Mouse (Mus musculus) stomach, embryonic 14.5 days (tissue): ENCODE data around the gene Gm10491. TPM values are rescaled to one million over a fixed set of nuclear protein-coding genes. Genes with fewer than 3 reads are reported as not detected.
A peak's percentile ranks its signal among the peaks of the same experiment; 100 is the strongest.

ENCODE experiments used
- ATAC-seq: fragments of 200-750 bp; cut with Nextera tagmentation; 2 replicates; pipeline ENCODE4 v1.8.0; 2017; ENCODE audit warnings: low read depth, moderate TSS enrichment; ENCODE audit not compliant: insufficient number of reproducible peaks, insufficient read depth, low FRiP score
- H3K27ac ChIP-seq: fragments of 300-500 bp; sonication (generic); 2 replicates; pipeline ENCODE4 v1.5.1; 2014; ENCODE audit warnings: mild to moderate bottlenecking, low read length, moderate library complexity, mixed read lengths
- H3K27me3 ChIP-seq: fragments of 300-500 bp; sonication (generic); 2 replicates; pipeline ENCODE4 v1.6.1; 2014; ENCODE audit warnings: low read length, control low read depth, mixed read lengths; ENCODE audit not compliant: control insufficient read depth, insufficient read depth
- H3K36me3 ChIP-seq: fragments of 300-500 bp; sonication (generic); 2 replicates; pipeline ENCODE4 v1.6.1; 2014; ENCODE audit warnings: mild to moderate bottlenecking, control low read depth, low read length, moderate library complexity, mixed read lengths; ENCODE audit not compliant: control insufficient read depth, insufficient read depth
- H3K4me1 ChIP-seq: fragments of 300-500 bp; sonication (generic); 2 replicates; pipeline ENCODE4 v1.6.1; 2014; ENCODE audit warnings: low read length, control low read depth, mixed read lengths; ENCODE audit not compliant: control insufficient read depth, insufficient read depth
- H3K4me2 ChIP-seq: fragments of 300-500 bp; sonication (generic); replicated peaks from 2 replicates; pipeline ENCODE4 v1.6.1; 2014; ENCODE audit warnings: low read depth, low read length, control low read depth
- H3K4me3 ChIP-seq: fragments of 300-500 bp; sonication (generic); 2 replicates; pipeline ENCODE4 v1.5.1; 2014; ENCODE audit warnings: low read depth, low read length, control low read depth
- H3K9ac ChIP-seq: fragments of 300-500 bp; sonication (generic); replicated peaks from 2 replicates; pipeline ENCODE4 v1.6.1; 2014; ENCODE audit warnings: low read depth, mild to moderate bottlenecking, control low read depth, low read length, moderate library complexity, mixed read lengths
- H3K9me3 ChIP-seq: fragments of 300-500 bp; sonication (generic); 2 replicates; pipeline ENCODE4 v1.6.1; 2016; ENCODE audit warnings: low read depth, low read length, control low read depth; ENCODE audit not compliant: control insufficient read depth
- WGBS: fragments of 180-500 bp; shearing (Covaris S2); extraction: QIAGEN DNeasy Blood & Tissue Kit; methylation state at CpG from one replicate; pipeline ENCODE4 v1.1.7; 2014; 5-methylcytosine and 5-hydroxymethylcytosine counted together
- polyA plus RNA-seq: library from polyadenylated mRNA; unstranded; fragments of >200 nt; fragmentation: Nextera tagmentation; extraction: Ambion mirVana; gene quantifications from 2 replicates; pipeline ENCODE4 v1.2.1, GENCODE M21; 2014

Gene Gm10491
- polyA plus RNA-seq, 1 experiment from 2014 or later, result not detected

- no peak overlapping the region for H3K4me3 ChIP-seq
- H3K27me3 ChIP-seq, result no peaks in the 10 kb centered on the region
- ATAC-seq, result no peak
- no peaks in the 10 kb centered on the region for H3K4me1 ChIP-seq
- peaks cover 8% of the 10 kb centered on the region; the same call in 1 of the 2 replicates for H3K36me3 ChIP-seq
- no peak overlapping the region for H3K4me2 ChIP-seq
- no peaks in the 10 kb centered on the region for H3K9me3 ChIP-seq
- 90% methylated on average over 5 of the region's 5 CpGs for WGBS
- H3K27ac ChIP-seq, result no peak overlapping the region
- no peak overlapping the region for H3K9ac ChIP-seq
Observed at GRCm38 (mm10) chrX:7904441-7904840, 3.2 kb downstream of the Gm10491 start.

- H3K9ac ChIP-seq, result peak within 1 kb of the TSS; percentile 53
- H3K36me3 ChIP-seq, result no peaks in the 10 kb centered on the region; the same call in 1 of the 2 replicates
- H3K4me2 ChIP-seq, result peak within 1 kb of the TSS; percentile 45
- 13% methylated on average over 62 of the region's 62 CpGs for WGBS
- peak; percentile 99 for ATAC-seq
- no peaks in the 10 kb centered on the region for H3K9me3 ChIP-seq
- no peaks in the 10 kb centered on the region for H3K27me3 ChIP-seq
- no peaks in the 10 kb centered on the region for H3K4me1 ChIP-seq
- H3K27ac ChIP-seq, result peak within 1 kb of the TSS; percentile 71; the same call in 1 of the 2 replicates
- H3K4me3 ChIP-seq, result peak within 1 kb of the TSS; percentile 51
Observed at GRCm38 (mm10) chrX:7898880-7899874, 8.5 kb downstream of the Gm10491 start, which contains the start of the genes Pqbp1 and Timm17b. Pqbp1 (minus strand) TSS chrX:7899269. Timm17b (plus strand) TSS chrX:7899357.

- H3K9me3 ChIP-seq, result no peaks in the 10 kb centered on the region
- peak overlapping the region; percentile 33; the same call in 1 of the 2 replicates for H3K9ac ChIP-seq
- H3K27ac ChIP-seq, result no peak overlapping the region
- no peaks in the 10 kb centered on the region; the same call in 1 of the 2 replicates for H3K36me3 ChIP-seq
- H3K4me1 ChIP-seq, result no peaks in the 10 kb centered on the region
- no peak for ATAC-seq
- 32% methylated on average over 13 of the region's 13 CpGs for WGBS
- no peaks in the 10 kb centered on the region for H3K27me3 ChIP-seq
- peak overlapping the region; percentile 45 for H3K4me2 ChIP-seq
- peak overlapping the region; percentile 51 for H3K4me3 ChIP-seq
Observed at GRCm38 (mm10) chrX:7898211-7898610, 9.4 kb downstream of the Gm10491 start.

GRCm38 (mm10) chrX:7883841-7884567 lies 23.6 kb downstream of the Gm10491 start, which contains the start of gene Slc35a2:
Slc35a2 (plus strand) TSS chrX:7884028.
- Histone ChIP-seq H3K36me3 (no peaks in the 10 kb centered on the region), H3K4me2 (peak within 1 kb of the TSS; percentile 59), H3K4me3 (peak within 1 kb of the TSS; percentile 46), H3K9ac (peak within 1 kb of the TSS; percentile 25), H3K27ac (peak within 1 kb of the TSS; percentile 67), H3K4me1 (no peaks in the 10 kb centered on the region), H3K27me3 (no peaks in the 10 kb centered on the region), H3K9me3 (no peaks in the 10 kb centered on the region)
- WGBS, result 22% methylated on average over 49 of the region's 49 CpGs
- peak; percentile 92 for ATAC-seq

- Histone ChIP-seq H3K36me3 (no peaks in the 10 kb centered on the region), H3K9ac (no peak overlapping the region), H3K9me3 (no peaks in the 10 kb centered on the region), H3K4me1 (no peaks in the 10 kb centered on the region), H3K4me2 (peak overlapping the region; percentile 28; the same call in 1 of the 2 replicates), H3K27ac (no peak overlapping the region), H3K4me3 (no peak overlapping the region), H3K27me3 (no peaks in the 10 kb centered on the region)
- no peak; the same call in 1 of the 2 replicates for ATAC-seq
- 10% methylated on average over 11 of the region's 11 CpGs for WGBS
Observed at GRCm38 (mm10) chrX:7879819-7880218, 27.8 kb downstream of the Gm10491 start.

- Histone ChIP-seq H3K27ac (no peak overlapping the region), H3K36me3 (peaks cover 2% of the 10 kb centered on the region; the same call in 1 of the 2 replicates), H3K9me3 (no peaks in the 10 kb centered on the region), H3K27me3 (no peaks in the 10 kb centered on the region), H3K4me3 (peak overlapping the region; percentile 35), H3K9ac (no peak overlapping the region; the same call in 1 of the 2 replicates), H3K4me1 (no peaks in the 10 kb centered on the region), H3K4me2 (peak overlapping the region; percentile 85)
- 25% methylated on average over 21 of the region's 21 CpGs for WGBS
- peak; percentile 16; the same call in 1 of the 2 replicates for ATAC-seq
Observed at GRCm38 (mm10) chrX:7878495-7878894, 29.1 kb downstream of the Gm10491 start.

GRCm38 (mm10) chrX:7878007-7878419 lies 29.6 kb downstream of the Gm10491 start, which contains the start of gene Pim2:
Pim2 (plus strand) TSS chrX:7878262.
- WGBS, result 16% methylated on average over 38 of the region's 38 CpGs
- H3K27me3 ChIP-seq, result no peaks in the 10 kb centered on the region
- H3K4me3 ChIP-seq, result peak within 1 kb of the TSS; percentile 35
- peak within 1 kb of the TSS; percentile 85 for H3K4me2 ChIP-seq
- peaks cover 4% of the 10 kb centered on the region; the same call in 1 of the 2 replicates for H3K36me3 ChIP-seq
- no peak within 1 kb of the TSS for H3K27ac ChIP-seq
- no peak within 1 kb of the TSS; the same call in 1 of the 2 replicates for H3K9ac ChIP-seq
- peak; percentile 93 for ATAC-seq
- H3K4me1 ChIP-seq, result no peaks in the 10 kb centered on the region
- no peaks in the 10 kb centered on the region for H3K9me3 ChIP-seq

GRCm38 (mm10) chrX:7869826-7870225 lies 37.8 kb downstream of the Gm10491 start:
- peaks cover 10% of the 10 kb centered on the region for H3K36me3 ChIP-seq
- H3K4me3 ChIP-seq, result no peak overlapping the region
- ATAC-seq, result no peak
- no peak overlapping the region for H3K27ac ChIP-seq
- 47% methylated on average over 3 of the region's 3 CpGs for WGBS
- no peak overlapping the region for H3K4me2 ChIP-seq
- H3K9me3 ChIP-seq, result no peaks in the 10 kb centered on the region
- no peaks in the 10 kb centered on the region for H3K4me1 ChIP-seq
- H3K9ac ChIP-seq, result no peak overlapping the region
- H3K27me3 ChIP-seq, result no peaks in the 10 kb centered on the region
